Mouse (Mus musculus) lung, postnatal 0 days (tissue): ENCODE data around the gene Smarcd1. TPM values are rescaled to one million over a fixed set of nuclear protein-coding genes. Genes with fewer than 3 reads are reported as not detected.

Experiments used
- ATAC-seq: fragments of 200-750 bp; cut with Nextera tagmentation; 2 replicates; pipeline ENCODE4 v1.8.0; 2017; ENCODE audit warnings: moderate library complexity
- DNase-seq: peaks from one replicate; pipeline ENCODE4 v3.0.0-alpha.2; 2016; ENCODE audit warnings: low spot score
- H3K27ac ChIP-seq: fragments of 300-500 bp; sonication (generic); 2 replicates; pipeline ENCODE4 v1.5.1; 2014; ENCODE audit warnings: antibody characterized with exemption, mild to moderate bottlenecking, low read length, mixed read lengths
- H3K27me3 ChIP-seq: fragments of 300-500 bp; sonication (generic); replicated peaks from 2 replicates; pipeline ENCODE4 v1.6.1; 2014; ENCODE audit warnings: low read length, mixed read lengths; ENCODE audit not compliant: insufficient read depth
- H3K36me3 ChIP-seq: fragments of 300-500 bp; sonication (generic); 2 replicates; pipeline ENCODE4 v1.6.1; 2014; ENCODE audit warnings: low read length, mixed read lengths; ENCODE audit not compliant: insufficient read depth
- H3K4me1 ChIP-seq: fragments of 300-500 bp; sonication (generic); 2 replicates; pipeline ENCODE4 v1.6.1; 2014; ENCODE audit warnings: antibody characterized with exemption, low read depth, low read length, mixed read lengths; ENCODE audit not compliant: insufficient read depth
- H3K4me2 ChIP-seq: fragments of 300-500 bp; sonication (generic); replicated peaks from 2 replicates; pipeline ENCODE4 v1.6.1; 2014; ENCODE audit warnings: low read depth, mild to moderate bottlenecking, low read length, moderate library complexity, mixed read lengths
- H3K4me3 ChIP-seq: fragments of 300-500 bp; sonication (generic); 2 replicates; pipeline ENCODE4 v1.5.1; 2014; ENCODE audit warnings: low read depth, low read length
- H3K9ac ChIP-seq: fragments of 300-500 bp; sonication (generic); replicated peaks from 2 replicates; pipeline ENCODE4 v1.6.1; 2014; ENCODE audit warnings: low read depth, mild to moderate bottlenecking
- H3K9me3 ChIP-seq: fragments of 300-500 bp; sonication (generic); 2 replicates; pipeline ENCODE4 v1.6.1; 2016; ENCODE audit warnings: low read length, mixed read lengths
- CTCF ChIP-seq: IDR thresholded peaks from 2 replicates; pipeline ENCODE4 v1.5.1; 2016; ENCODE audit warnings: antibody characterized with exemption, mild to moderate bottlenecking
- EP300 ChIP-seq: IDR thresholded peaks from 2 replicates; pipeline ENCODE4 v1.6.1; 2016; ENCODE audit warnings: antibody characterized with exemption, mild to moderate bottlenecking, control low read depth
- WGBS: fragments of 180-500 bp; shearing (Covaris S2); extraction: QIAGEN DNeasy Blood & Tissue Kit; methylation state at CpG from one replicate; pipeline ENCODE4 v1.1.7; 2014; 5-methylcytosine and 5-hydroxymethylcytosine counted together
- polyA plus RNA-seq: library from polyadenylated mRNA; unstranded; fragments of >200 nt; fragmentation: Nextera tagmentation; extraction: Ambion mirVana; gene quantifications from 2 replicates; pipeline ENCODE4 v1.2.1, GENCODE M21; 2015

Gene Smarcd1
- polyA plus RNA-seq, 1 experiment from 2014 or later = 20.4 TPM

DNA sequence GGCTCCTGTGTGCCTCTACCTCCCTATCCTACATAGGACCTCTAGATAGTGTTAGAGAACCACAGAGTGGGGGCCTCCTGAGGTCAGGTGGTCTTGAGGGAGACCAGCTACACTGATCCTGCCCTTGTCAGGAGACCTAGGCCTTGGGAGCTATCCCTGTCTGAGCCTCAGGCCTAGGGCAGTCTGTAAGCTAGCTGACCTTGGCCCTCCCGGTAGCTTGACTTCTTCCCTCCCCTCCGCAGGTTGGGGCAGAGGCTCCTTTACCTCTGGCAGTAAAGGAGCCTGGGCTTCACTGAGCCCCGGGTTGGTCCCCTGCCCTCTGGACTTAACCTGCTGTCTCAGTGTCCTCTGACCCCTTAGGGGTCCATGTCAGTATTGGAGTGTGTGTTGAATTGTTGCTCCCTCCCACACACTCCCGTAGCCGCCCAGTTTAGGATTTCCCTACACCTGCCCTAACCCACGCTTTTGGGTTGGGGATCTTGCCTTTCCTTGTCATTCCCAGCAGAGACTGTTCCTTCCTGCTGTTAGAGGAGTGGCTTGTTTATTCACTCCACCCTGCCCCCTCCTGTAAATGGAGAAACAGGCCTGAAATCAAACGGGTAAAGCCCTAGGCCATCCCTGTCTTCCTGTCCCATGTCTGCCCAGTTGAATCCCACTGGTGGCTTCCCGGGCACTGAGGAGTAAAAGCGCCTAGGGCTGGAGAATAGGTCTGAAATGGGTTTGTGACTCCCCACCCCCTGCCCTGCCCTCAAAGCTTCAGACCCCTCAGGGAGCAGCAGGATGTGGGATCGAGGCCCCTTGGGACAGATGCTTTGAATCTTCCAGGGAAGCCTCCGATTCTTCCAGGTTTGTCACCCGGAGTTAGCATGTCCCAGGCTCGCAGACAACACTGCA lies 11.0 kb downstream of the Smarcd1 start:
- TF ChIP-seq CTCF = no peak
- no peak for TF ChIP-seq EP300
- Histone ChIP-seq H3K4me3 (no peak overlapping the region), H3K4me1 (no peaks in the 10 kb centered on the region), H3K9ac (no peak overlapping the region), H3K36me3 (peaks cover 32% of the 10 kb centered on the region), H3K27ac (no peak overlapping the region), H3K4me2 (no peak overlapping the region), H3K27me3 (no peaks in the 10 kb centered on the region), H3K9me3 (no peaks in the 10 kb centered on the region)
- no peak for DNase-seq
- no peak for ATAC-seq
- WGBS = 66% methylated on average over 11 of the region's 13 CpGs

GRCm38 (mm10) chr15:99713569-99713968 lies 11.6 kb downstream of the Smarcd1 start:
- no peak overlapping the region for H3K4me2 ChIP-seq
- H3K27me3 ChIP-seq = no peaks in the 10 kb centered on the region
- TF ChIP-seq CTCF = no peak; the same call in 1 of the 2 replicates
- no peak for TF ChIP-seq EP300
- WGBS = 83% methylated on average over 3 of the region's 3 CpGs
- no peaks in the 10 kb centered on the region for H3K9me3 ChIP-seq
- no peak for DNase-seq
- H3K4me3 ChIP-seq = no peak overlapping the region
- H3K36me3 ChIP-seq = peaks cover 28% of the 10 kb centered on the region
- no peak overlapping the region for H3K27ac ChIP-seq
- no peak for ATAC-seq
- no peak overlapping the region for H3K9ac ChIP-seq
- H3K4me1 ChIP-seq = no peaks in the 10 kb centered on the region

- Histone ChIP-seq H3K9me3 (no peaks in the 10 kb centered on the region), H3K4me3 (no peak overlapping the region), H3K4me2 (no peak overlapping the region), H3K27me3 (no peaks in the 10 kb centered on the region), H3K36me3 (peaks cover 23% of the 10 kb centered on the region), H3K27ac (no peak overlapping the region), H3K9ac (no peak overlapping the region), H3K4me1 (no peaks in the 10 kb centered on the region)
- DNase-seq (no peak), ATAC-seq (no peak)
- TF ChIP-seq CTCF = no peak
- TF ChIP-seq EP300 = no peak
- 61% methylated on average over 4 of the region's 4 CpGs for WGBS
Observed at GRCm38 (mm10) chr15:99714206-99714605, 12.3 kb downstream of the Smarcd1 start.

DNA sequence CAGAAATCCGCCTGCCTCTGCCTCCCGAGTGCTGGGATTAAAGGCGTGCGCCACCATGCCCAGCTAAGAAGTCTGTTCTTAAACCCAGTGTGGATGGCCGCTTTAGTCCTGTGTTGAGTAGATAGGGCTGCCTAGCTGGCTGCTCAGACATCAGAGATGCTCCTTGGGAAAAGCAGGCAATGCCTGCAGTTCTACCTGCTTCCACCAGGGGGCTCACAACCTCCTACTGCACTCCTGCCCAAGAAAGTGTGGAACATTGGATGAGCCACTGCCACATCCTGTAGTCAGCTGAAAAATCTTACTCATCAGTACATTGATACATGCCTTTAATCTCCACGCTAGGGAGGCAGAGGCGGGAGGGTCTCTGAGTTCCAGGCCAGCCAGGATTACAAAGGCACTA lies 12.9 kb downstream of the Smarcd1 start:
- peak; percentile 89 for DNase-seq
- H3K36me3 ChIP-seq = peaks cover 21% of the 10 kb centered on the region
- 38% methylated on average over 6 of the region's 7 CpGs for WGBS

GRCm38 (mm10) chr15:99715361-99715865 lies 13.5 kb downstream of the Smarcd1 start:
- no peaks in the 10 kb centered on the region for H3K4me1 ChIP-seq
- no peak for DNase-seq
- H3K4me3 ChIP-seq = no peak overlapping the region
- no peaks in the 10 kb centered on the region for H3K27me3 ChIP-seq
- no peak overlapping the region for H3K27ac ChIP-seq
- no peak overlapping the region for H3K9ac ChIP-seq
- no peaks in the 10 kb centered on the region for H3K9me3 ChIP-seq
- no peak for ATAC-seq
- no peak for TF ChIP-seq EP300
- no peak for TF ChIP-seq CTCF
- no peak overlapping the region for H3K4me2 ChIP-seq
- WGBS = 79% methylated on average over 13 of the region's 13 CpGs
- H3K36me3 ChIP-seq = peaks cover 18% of the 10 kb centered on the region

More for the DNA sequence above, 12.9 kb downstream of the Smarcd1 start:
- peak; percentile 37 for ATAC-seq
- no peak overlapping the region for H3K4me3 ChIP-seq
- no peak overlapping the region for H3K4me2 ChIP-seq
- no peak overlapping the region for H3K9ac ChIP-seq
- H3K9me3 ChIP-seq = no peaks in the 10 kb centered on the region
- TF ChIP-seq CTCF (peak; percentile 98), EP300 (no peak)
- H3K27me3 ChIP-seq = no peaks in the 10 kb centered on the region
- H3K4me1 ChIP-seq = no peaks in the 10 kb centered on the region
- no peak overlapping the region for H3K27ac ChIP-seq

DNA sequence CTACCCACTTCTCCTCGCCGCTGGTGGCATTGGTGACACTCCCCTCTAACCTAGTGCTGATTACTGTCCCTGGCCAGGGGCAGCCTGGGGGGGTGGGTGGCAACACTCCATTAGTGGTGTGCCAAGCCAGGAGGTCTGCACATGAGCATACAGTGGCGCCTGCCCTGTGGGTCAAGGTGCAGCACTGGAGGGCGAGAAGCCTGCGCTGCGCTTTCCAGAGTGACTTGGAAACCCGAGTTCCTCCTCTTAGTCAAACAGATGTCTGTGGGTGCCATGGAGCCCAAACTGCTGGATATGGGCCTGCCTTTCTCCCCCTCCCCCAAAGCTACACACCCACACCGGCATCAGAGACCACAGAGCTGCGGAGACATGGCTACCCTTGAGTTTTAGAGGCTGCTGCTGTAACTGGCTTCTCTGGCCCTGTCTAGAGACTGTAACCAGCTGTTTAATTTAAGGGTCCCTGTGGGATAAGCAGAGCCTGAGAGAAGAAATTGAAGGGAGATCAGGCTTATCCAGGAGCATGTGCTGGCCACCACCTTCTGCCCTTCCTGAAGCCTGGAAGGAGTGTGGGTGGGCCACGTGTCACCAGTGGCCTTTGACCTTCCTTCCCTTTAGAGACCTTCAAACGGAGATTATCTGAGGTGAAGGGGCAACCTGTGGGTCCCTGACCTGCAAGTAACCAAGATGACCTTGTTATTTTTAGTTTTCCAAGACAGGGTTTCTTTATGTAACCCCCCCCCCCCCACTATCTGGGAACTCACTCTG lies 14.2 kb downstream of the Smarcd1 start:
- TF ChIP-seq EP300 (no peak), CTCF (no peak)
- H3K9ac ChIP-seq = no peak overlapping the region
- no peaks in the 10 kb centered on the region for H3K9me3 ChIP-seq
- ATAC-seq (peak; percentile 2; the same call in 1 of the 2 replicates), DNase-seq (no peak)
- peaks cover 11% of the 10 kb centered on the region for H3K36me3 ChIP-seq
- no peak overlapping the region for H3K4me2 ChIP-seq
- H3K4me3 ChIP-seq = no peak overlapping the region
- H3K27me3 ChIP-seq = no peaks in the 10 kb centered on the region
- no peaks in the 10 kb centered on the region for H3K4me1 ChIP-seq
- 60% methylated on average over 11 of the region's 11 CpGs for WGBS
- no peak overlapping the region for H3K27ac ChIP-seq
